Mouse (Mus musculus) ES-E14 (cell line): ENCODE data around the gene Ccdc148.

ENCODE experiments used
- CHD2 ChIP-seq: IDR thresholded peaks from 2 replicates; pipeline ENCODE4 v1.6.1; 2014; ENCODE audit warnings: mild to moderate bottlenecking, low read depth, low read length, inconsistent platforms
- HCFC1 ChIP-seq: IDR thresholded peaks from 2 replicates; pipeline ENCODE4 v1.6.1; 2012; ENCODE audit warnings: low read length, inconsistent platforms, borderline replicate concordance; ENCODE audit not compliant: insufficient read depth
- MAFK ChIP-seq: IDR thresholded peaks from 2 replicates; pipeline ENCODE4 v1.6.1; 2014; ENCODE audit warnings: mild to moderate bottlenecking, low read depth, low read length, inconsistent platforms; ENCODE audit not compliant: insufficient read depth
- ZNF384 ChIP-seq: IDR thresholded peaks from 2 replicates; pipeline ENCODE4 v1.6.1; 2012; ENCODE audit warnings: low read depth, low read length, inconsistent platforms

DNA sequence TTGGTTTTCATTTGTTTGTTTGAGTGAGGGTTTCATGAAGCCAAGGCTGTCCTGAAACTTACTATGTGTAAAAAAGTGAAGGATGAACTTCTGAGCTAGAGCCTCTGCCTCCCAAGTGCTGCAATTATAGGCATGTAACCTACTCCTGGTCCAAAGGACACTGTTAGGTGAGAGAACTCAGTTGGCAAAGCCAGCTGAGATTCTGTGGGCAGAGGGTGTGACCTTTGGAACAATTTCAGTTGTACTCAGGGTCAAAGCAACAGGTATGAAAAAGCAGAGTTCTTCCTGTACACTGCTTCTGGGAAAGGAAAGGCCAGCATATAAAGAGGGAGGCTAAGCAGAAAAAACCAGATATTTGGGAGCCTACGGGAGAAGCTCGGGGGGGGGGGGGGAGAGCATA, 2.4 kb downstream of the Ccdc148 start:
- TF ChIP-seq MAFK, result no peak
- TF ChIP-seq ZNF384, result no peak
- no peak for TF ChIP-seq HCFC1
- no peak for TF ChIP-seq CHD2
